Mouse (Mus musculus): ENCODE results near the gene Mctp2. TPM values are rescaled to one million over a fixed set of nuclear protein-coding genes. Genes with fewer than 3 reads are reported as not detected.

Mctp2 gene
- polyA plus RNA-seq, 1 experiment from 2014 or later: 4.9 TPM

GRCm38 (mm10) chr7:72305971-72306370, 437 bp downstream of the Mctp2 start:
- no peaks in the 10 kb centered on the region for H3K36me3 ChIP-seq
- WGBS: 1% methylated on average over 14 of the region's 14 CpGs
- no peak overlapping the region for H3K27ac ChIP-seq
- H3K27me3 ChIP-seq: peaks cover 12% of the 10 kb centered on the region; the same call in 1 of the 2 replicates
- peak overlapping the region; percentile 64 for H3K4me3 ChIP-seq (replicated peaks)
- H3K4me2 ChIP-seq: peak overlapping the region; percentile 99
- peak; percentile 40; the same call in 1 of the 2 replicates for ATAC-seq (replicated peaks; ENCODE audit: low FRiP score)
- peak overlapping the region; percentile 48 for H3K9ac ChIP-seq
- H3K4me1 ChIP-seq: peaks cover 10% of the 10 kb centered on the region
- H3K9me3 ChIP-seq (replicated peaks): no peaks in the 10 kb centered on the region

GRCm38 (mm10) chr7:72301667-72302066, 4.7 kb downstream of the Mctp2 start:
- ATAC-seq (replicated peaks; ENCODE audit: low FRiP score): no peak
- Histone ChIP-seq H3K4me1 (peaks cover 10% of the 10 kb centered on the region), H3K4me3 (replicated peaks) (no peak overlapping the region), H3K9me3 (replicated peaks) (no peaks in the 10 kb centered on the region), H3K9ac (no peak overlapping the region), H3K36me3 (no peaks in the 10 kb centered on the region), H3K4me2 (no peak overlapping the region), H3K27ac (no peak overlapping the region), H3K27me3 (0 out of 2 replicates have a peak, but pooled peaks cover 5% of the 10 kb centered on the region)
- WGBS: 72% methylated on average over 4 of the region's 4 CpGs

- no peak overlapping the region for H3K4me3 ChIP-seq (replicated peaks)
- no peak overlapping the region for H3K27ac ChIP-seq
- H3K9ac ChIP-seq: no peak overlapping the region
- H3K4me2 ChIP-seq: no peak overlapping the region
- ATAC-seq (replicated peaks; ENCODE audit: low FRiP score): no peak
- 80% methylated on average over 6 of the region's 6 CpGs for WGBS
- no peaks in the 10 kb centered on the region for H3K36me3 ChIP-seq
- H3K4me1 ChIP-seq: no peaks in the 10 kb centered on the region
- H3K27me3 ChIP-seq: no peaks in the 10 kb centered on the region
- no peaks in the 10 kb centered on the region for H3K9me3 ChIP-seq (replicated peaks)
Measured at GRCm38 (mm10) chr7:72299726-72300125, 6.7 kb downstream of the Mctp2 start.

GRCm38 (mm10) chr7:72297013-72297412, 9.4 kb downstream of the Mctp2 start:
- H3K27me3 ChIP-seq: no peaks in the 10 kb centered on the region
- no peak overlapping the region for H3K4me2 ChIP-seq
- ATAC-seq (replicated peaks; ENCODE audit: low FRiP score): no peak
- no peak overlapping the region for H3K4me3 ChIP-seq (replicated peaks)
- WGBS: 88% methylated on average over 5 of the region's 5 CpGs
- H3K36me3 ChIP-seq: no peaks in the 10 kb centered on the region
- no peaks in the 10 kb centered on the region for H3K9me3 ChIP-seq (replicated peaks)
- no peaks in the 10 kb centered on the region for H3K4me1 ChIP-seq
- H3K9ac ChIP-seq: no peak overlapping the region
- no peak overlapping the region for H3K27ac ChIP-seq

GRCm38 (mm10) chr7:72296171-72296570, 10.2 kb downstream of the Mctp2 start:
- Histone ChIP-seq H3K9ac (no peak overlapping the region), H3K4me3 (replicated peaks) (no peak overlapping the region), H3K9me3 (replicated peaks) (no peaks in the 10 kb centered on the region), H3K36me3 (no peaks in the 10 kb centered on the region), H3K4me2 (no peak overlapping the region), H3K4me1 (no peaks in the 10 kb centered on the region), H3K27ac (no peak overlapping the region), H3K27me3 (no peaks in the 10 kb centered on the region)
- no peak for ATAC-seq (replicated peaks; ENCODE audit: low FRiP score)
- WGBS: 45% methylated on average over 2 of the region's 2 CpGs

GRCm38 (mm10) chr7:72294886-72295285, 11.5 kb downstream of the Mctp2 start:
- no peaks in the 10 kb centered on the region for H3K4me1 ChIP-seq
- no peaks in the 10 kb centered on the region for H3K36me3 ChIP-seq
- no peaks in the 10 kb centered on the region for H3K9me3 ChIP-seq (replicated peaks)
- H3K4me2 ChIP-seq: no peak overlapping the region
- H3K27ac ChIP-seq: no peak overlapping the region
- no peak for ATAC-seq (replicated peaks; ENCODE audit: low FRiP score)
- no peak overlapping the region for H3K4me3 ChIP-seq (replicated peaks)
- H3K9ac ChIP-seq: no peak overlapping the region
- no peaks in the 10 kb centered on the region for H3K27me3 ChIP-seq
- 71% methylated on average over 2 of the region's 2 CpGs for WGBS

- Histone ChIP-seq H3K4me1 (no peaks in the 10 kb centered on the region), H3K27ac (no peak overlapping the region), H3K27me3 (no peaks in the 10 kb centered on the region), H3K9ac (no peak overlapping the region), H3K4me3 (replicated peaks) (no peak overlapping the region), H3K9me3 (replicated peaks) (no peaks in the 10 kb centered on the region), H3K4me2 (no peak overlapping the region), H3K36me3 (no peaks in the 10 kb centered on the region)
- ATAC-seq (replicated peaks; ENCODE audit: low FRiP score): no peak
- WGBS: 71% methylated on average over 4 of the region's 4 CpGs
Measured at GRCm38 (mm10) chr7:72293784-72294538, 12.4 kb downstream of the Mctp2 start.

GRCm38 (mm10) chr7:72292232-72292913, 14.0 kb downstream of the Mctp2 start:
- Histone ChIP-seq H3K9me3 (replicated peaks) (no peaks in the 10 kb centered on the region), H3K27me3 (no peaks in the 10 kb centered on the region), H3K4me3 (replicated peaks) (no peak overlapping the region), H3K4me1 (no peaks in the 10 kb centered on the region), H3K9ac (no peak overlapping the region), H3K4me2 (no peak overlapping the region), H3K36me3 (no peaks in the 10 kb centered on the region), H3K27ac (no peak overlapping the region)
- 78% methylated on average over 8 of the region's 8 CpGs for WGBS
- no peak for ATAC-seq (replicated peaks; ENCODE audit: low FRiP score)

GRCm38 (mm10) chr7:72280721-72281120, 25.7 kb downstream of the Mctp2 start:
- ATAC-seq (replicated peaks; ENCODE audit: low FRiP score): no peak
- Histone ChIP-seq H3K4me2 (no peak overlapping the region), H3K9me3 (replicated peaks) (no peaks in the 10 kb centered on the region), H3K9ac (no peak overlapping the region), H3K36me3 (no peaks in the 10 kb centered on the region), H3K27me3 (no peaks in the 10 kb centered on the region), H3K4me1 (no peaks in the 10 kb centered on the region), H3K27ac (no peak overlapping the region), H3K4me3 (replicated peaks) (no peak overlapping the region)
- 69% methylated on average over 3 of the region's 3 CpGs for WGBS

- no peak for ATAC-seq (replicated peaks; ENCODE audit: low FRiP score)
- H3K27me3 ChIP-seq: no peaks in the 10 kb centered on the region
- WGBS: 90% methylated on average over 2 of the region's 2 CpGs
- H3K9ac ChIP-seq: no peak overlapping the region
- no peak overlapping the region for H3K4me2 ChIP-seq
- no peaks in the 10 kb centered on the region for H3K4me1 ChIP-seq
- no peaks in the 10 kb centered on the region for H3K9me3 ChIP-seq (replicated peaks)
- H3K27ac ChIP-seq: no peak overlapping the region
- H3K36me3 ChIP-seq: no peaks in the 10 kb centered on the region
- no peak overlapping the region for H3K4me3 ChIP-seq (replicated peaks)
Measured at GRCm38 (mm10) chr7:72278412-72278811, 28.0 kb downstream of the Mctp2 start.

GRCm38 (mm10) chr7:72275513-72275912, 30.9 kb downstream of the Mctp2 start:
- no peak overlapping the region for H3K27ac ChIP-seq
- no peak overlapping the region for H3K4me2 ChIP-seq
- no peaks in the 10 kb centered on the region for H3K4me1 ChIP-seq
- ATAC-seq (replicated peaks; ENCODE audit: low FRiP score): no peak
- H3K9ac ChIP-seq: no peak overlapping the region
- 82% methylated on average over 5 of the region's 5 CpGs for WGBS
- H3K9me3 ChIP-seq (replicated peaks): no peaks in the 10 kb centered on the region
- H3K4me3 ChIP-seq (replicated peaks): no peak overlapping the region
- H3K36me3 ChIP-seq: no peaks in the 10 kb centered on the region
- no peaks in the 10 kb centered on the region for H3K27me3 ChIP-seq

GRCm38 (mm10) chr7:72271546-72271945, 34.9 kb downstream of the Mctp2 start:
- no peak for ATAC-seq (replicated peaks; ENCODE audit: low FRiP score)
- no peaks in the 10 kb centered on the region for H3K4me1 ChIP-seq
- no peaks in the 10 kb centered on the region for H3K36me3 ChIP-seq
- no peak overlapping the region for H3K27ac ChIP-seq
- WGBS: 79% methylated on average over 6 of the region's 6 CpGs
- no peaks in the 10 kb centered on the region for H3K27me3 ChIP-seq
- no peak overlapping the region for H3K4me2 ChIP-seq
- no peaks in the 10 kb centered on the region for H3K9me3 ChIP-seq (replicated peaks)
- H3K4me3 ChIP-seq (replicated peaks): no peak overlapping the region
- no peak overlapping the region for H3K9ac ChIP-seq

All from kidney, embryonic 15.5 days (tissue).